Mouse (Mus musculus) cerebellum, adult 9-10 months (tissue): ENCODE data around the gene Adamts6.

ENCODE experiments used
- DNase-seq: peaks from one replicate; pipeline ENCODE4 v3.0.0; 2022

The Adamts6 gene

GRCm38 (mm10) chr13:104287366-104288225 is at the start of gene Adamts6:
Gene Adamts6, plus strand, starts transcription at chr13:104287835.
- DNase-seq = peak; percentile 16

GRCm38 (mm10) chr13:104258997-104259396 is 28.6 kb upstream of the Adamts6 start:
- DNase-seq = no peak

DNA sequence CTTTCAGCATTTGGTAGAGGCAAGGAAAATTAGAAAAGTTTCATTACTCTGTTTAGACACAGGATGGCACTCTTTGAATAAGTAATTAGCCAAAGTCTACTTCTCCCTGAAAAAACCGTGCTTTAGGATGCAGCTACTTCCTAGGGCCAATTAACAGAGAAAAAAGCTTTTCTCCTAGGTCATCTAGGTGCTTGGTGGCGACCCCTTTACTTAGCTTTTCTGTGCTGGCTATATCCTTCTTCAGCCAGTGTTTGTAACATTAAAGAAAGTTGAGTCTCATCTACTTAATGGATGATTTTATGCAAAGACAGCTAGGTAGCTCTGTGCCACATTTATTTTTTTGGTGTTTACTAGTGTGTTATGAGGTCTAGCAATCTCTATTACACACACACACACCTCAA is 2.6 kb upstream of the Adamts6 start:
- peak; percentile 70 for DNase-seq

DNA sequence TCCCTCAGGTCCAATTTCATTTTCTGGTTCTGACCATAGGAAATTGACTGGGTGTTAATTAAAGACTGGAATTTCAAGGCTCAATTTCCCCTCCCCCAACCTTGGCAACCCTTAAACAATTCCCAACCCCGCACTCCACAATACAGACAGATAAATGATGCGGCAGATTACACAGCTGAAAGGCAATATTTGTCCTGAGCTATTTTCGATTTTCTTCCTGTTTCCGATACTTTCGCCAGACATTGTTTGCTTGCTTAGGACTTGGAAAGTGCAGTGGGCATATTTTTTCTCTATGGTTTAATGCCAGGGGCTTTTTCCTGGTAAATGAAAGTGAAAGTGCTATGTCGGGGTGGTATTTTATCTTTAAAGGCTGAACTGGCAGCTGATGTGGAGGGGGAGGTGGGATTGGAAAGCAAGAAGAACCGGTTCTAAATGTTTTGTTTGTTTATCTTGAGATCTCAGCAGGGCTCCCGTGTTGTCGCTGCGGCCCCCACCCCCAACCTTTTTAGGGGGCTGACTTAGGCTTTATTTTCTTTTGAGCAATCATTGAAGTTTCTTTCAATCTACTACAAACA is 1.8 kb upstream of the Adamts6 start:
- DNase-seq = peak; percentile 37

DNA sequence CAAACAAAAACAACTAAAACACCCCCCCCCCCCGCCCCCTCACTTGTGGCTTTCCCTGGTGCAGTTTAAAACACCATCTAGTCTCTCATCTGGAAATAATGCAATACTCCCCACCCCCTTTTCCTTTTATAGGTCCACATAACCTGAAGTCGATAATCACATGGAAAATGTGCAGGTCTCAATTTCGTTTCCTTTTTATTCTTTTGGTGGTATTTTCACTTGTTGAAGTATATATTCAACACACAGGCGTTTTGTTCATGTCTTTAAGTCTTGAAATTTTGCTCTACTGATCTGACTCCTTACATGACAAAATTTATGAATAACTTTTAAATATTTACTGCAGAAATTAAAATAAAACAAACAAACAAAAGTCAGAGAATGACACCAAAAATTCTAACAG is 1.3 kb upstream of the Adamts6 start:
- peak; percentile 31 for DNase-seq

- peak; percentile 72 for DNase-seq
Measured at GRCm38 (mm10) chr13:104286897-104287309, 732 bp upstream of the Adamts6 start.

GRCm38 (mm10) chr13:104288226-104288859 is 708 bp downstream of the Adamts6 start:
- peak; percentile 46 for DNase-seq

- DNase-seq = no peak
Measured at GRCm38 (mm10) chr13:104289176-104289575, 1.5 kb downstream of the Adamts6 start.

DNA sequence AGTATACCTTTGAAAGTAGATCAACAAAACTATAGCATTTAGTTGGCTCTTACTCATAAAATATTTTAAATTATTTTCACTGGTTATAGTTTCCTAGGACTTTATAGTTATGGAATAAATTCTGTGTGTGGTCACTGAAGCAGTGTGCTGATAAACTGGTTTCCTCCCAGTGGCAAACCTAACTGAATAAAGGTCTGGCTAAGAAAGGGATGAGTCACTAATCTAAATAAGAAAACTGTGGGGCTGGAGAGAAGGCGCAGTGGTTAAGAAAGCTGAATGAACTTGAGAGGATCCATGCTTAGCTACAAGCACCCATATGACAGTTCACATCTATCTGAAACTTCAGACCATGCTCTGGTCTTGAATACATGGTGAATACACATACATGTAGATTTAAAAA is 7.8 kb downstream of the Adamts6 start:
- DNase-seq = no peak

- no peak for DNase-seq
Measured at GRCm38 (mm10) chr13:104329336-104329735, 41.7 kb downstream of the Adamts6 start.

DNA sequence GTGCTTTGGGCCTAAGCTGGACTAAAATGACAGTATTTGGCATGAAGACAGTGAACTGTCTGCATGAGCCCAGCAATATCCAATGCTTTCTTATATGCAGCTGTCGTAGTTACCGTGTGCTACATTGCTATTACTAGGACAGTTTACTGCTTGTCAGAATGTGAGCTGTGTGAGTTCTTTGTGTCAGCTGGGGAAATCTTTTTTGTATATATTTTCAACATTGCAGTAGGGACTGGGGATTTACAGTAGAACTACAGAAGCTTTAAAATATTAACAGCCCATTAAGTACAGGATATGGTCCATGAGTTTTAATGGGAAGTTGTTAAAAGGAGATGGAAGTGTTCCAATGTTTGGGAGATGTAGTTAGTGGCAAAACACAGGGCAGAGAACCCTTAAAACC is 42.1 kb downstream of the Adamts6 start:
- DNase-seq = no peak

DNA sequence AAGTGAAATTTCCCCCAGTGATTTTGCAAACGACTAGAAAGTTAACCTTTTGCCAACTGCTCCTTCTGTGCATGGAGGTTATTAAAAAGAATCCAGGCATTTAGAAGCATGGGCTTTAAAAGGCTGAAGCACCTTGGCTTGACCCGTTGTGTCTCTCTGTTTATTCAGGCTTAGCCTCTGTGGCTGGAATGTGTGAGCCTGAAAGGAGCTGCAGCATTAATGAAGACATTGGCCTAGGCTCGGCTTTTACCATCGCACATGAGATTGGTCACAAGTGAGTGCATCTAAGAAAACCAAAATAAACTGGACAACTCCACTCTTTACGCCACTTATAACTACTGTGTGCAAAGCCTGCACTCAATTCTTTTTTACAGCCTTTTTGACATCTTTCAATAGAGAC is 65.0 kb downstream of the Adamts6 start:
- no peak for DNase-seq

GRCm38 (mm10) chr13:104393427-104394356 is 106.1 kb downstream of the Adamts6 start:
- peak; percentile 54 for DNase-seq

DNA sequence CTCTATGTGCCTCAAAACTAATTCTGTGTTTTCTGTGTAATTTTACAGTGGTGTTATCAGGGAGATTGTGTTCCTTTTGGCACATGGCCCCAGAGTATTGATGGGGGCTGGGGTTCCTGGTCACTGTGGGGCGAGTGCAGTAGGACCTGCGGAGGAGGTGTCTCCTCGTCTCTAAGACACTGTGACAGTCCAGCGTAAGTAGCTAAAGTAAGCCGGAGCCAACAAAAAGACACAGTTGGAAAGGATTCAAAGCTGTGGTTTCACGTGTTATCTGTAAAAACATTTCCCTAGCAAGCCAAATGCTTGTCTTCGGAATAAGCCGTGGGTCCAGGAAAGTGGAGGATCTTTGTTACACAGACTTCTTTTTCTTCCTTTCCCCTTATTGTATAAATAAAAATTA is 110.2 kb downstream of the Adamts6 start:
- DNase-seq = no peak

- no peak for DNase-seq
Measured at GRCm38 (mm10) chr13:104432734-104433133, 145.1 kb downstream of the Adamts6 start.

DNA sequence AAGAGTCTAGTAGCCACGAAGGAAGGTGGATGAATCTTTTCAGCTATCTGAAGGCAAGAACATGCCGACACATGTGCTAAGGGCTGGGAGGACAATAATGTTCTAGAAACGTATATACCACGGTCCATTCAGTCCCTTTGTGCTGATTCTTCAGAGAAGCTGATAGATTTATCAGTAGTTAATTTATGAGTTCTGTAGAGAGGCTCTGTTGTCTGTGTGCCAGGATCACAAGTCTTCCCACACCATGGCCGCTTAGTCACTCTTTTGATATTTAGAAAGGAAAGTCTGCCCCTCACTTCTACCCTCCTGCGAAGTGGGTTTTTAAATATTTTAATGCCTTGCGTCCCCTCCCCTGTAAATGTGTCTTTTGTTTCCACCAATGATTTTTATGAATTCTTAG is 154.9 kb downstream of the Adamts6 start:
- no peak for DNase-seq

DNA sequence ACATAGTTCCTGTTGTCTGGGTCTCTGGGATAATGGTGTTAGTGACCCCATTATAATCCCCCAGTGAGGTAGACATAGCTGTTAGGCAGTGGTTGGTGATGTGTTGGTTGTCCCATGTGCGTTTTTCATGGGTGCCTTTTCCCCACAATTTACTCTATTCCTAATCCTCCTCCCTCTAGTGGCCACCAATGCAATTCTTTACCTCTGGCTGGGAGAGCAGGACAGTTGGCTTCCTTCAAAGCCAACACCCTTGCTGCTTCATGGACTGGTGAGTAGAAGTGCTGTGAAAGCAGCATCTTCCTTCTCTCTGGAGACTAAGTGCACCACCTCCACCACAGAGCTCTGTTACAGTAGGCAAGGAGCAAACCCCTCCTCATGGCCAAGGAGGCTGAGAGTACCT is 157.8 kb downstream of the Adamts6 start:
- no peak for DNase-seq

DNA sequence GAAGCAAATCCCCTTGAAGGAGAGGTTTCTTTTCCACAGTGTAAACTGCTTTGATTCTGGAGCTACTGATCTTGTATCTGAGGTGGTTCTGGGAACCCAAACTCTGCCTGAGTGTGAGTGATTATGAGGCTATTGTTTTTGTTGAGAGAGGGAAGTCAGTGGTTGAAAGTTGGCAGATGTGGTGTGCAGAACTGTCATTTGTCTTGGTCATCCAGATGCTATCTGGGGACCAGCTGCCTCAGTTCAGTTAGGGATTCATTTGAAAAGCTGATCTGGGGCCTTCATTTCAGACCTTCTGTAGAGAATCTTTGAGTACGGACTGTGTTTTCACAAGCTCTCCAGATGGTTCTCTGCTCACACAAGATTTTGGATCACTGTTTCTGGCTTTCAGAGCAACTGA is 159.3 kb downstream of the Adamts6 start:
- no peak for DNase-seq

GRCm38 (mm10) chr13:104447470-104447869 is 159.8 kb downstream of the Adamts6 start:
- DNase-seq = no peak

- no peak for DNase-seq
Measured at GRCm38 (mm10) chr13:104448349-104448748, 160.7 kb downstream of the Adamts6 start.

- DNase-seq = no peak
Measured at GRCm38 (mm10) chr13:104453271-104453974, 165.8 kb downstream of the Adamts6 start.

GRCm38 (mm10) chr13:104460287-104460686 is 172.7 kb downstream of the Adamts6 start:
- no peak for DNase-seq
